In genomic region chr13:97646021-97646385, GRCm38 (mm10) we compare ENCODE assay signal across 10 mouse cellular contexts.
DNase-seq lines count a peak whose midpoint lies in the region.
"Had no signal": no experiment of that assay in that cellular context is flagged by ENCODE, and none has a peak within 500 bp of the region (broad histone marks: within the 10 kb centered on the region; RNA-seq: fewer than 3 reads in every experiment).

No protein-coding gene starts in this region.

- DNase-seq in adrenal gland, adult (ENCODE audit: inconsistent age in 2 of 2, low spot score in 1 of 2): peak; percentile 36 to 78
- no peak for DNase-seq in adrenal gland, postnatal 4 days (ENCODE audit: low spot score in 2 of 2)
- peak; percentile 44 for DNase-seq in kidney, adult 18-20 months
- DNase-seq in kidney, adult 9 months: no peak
- DNase-seq in testis, postnatal 10 days (ENCODE audit: low spot score): peak; percentile 36
- DNase-seq in testis, postnatal 14 days (ENCODE audit: low spot score): no peak
- no peak for DNase-seq in thymus, postnatal 36 days
- no peak for DNase-seq in retina, postnatal 1 day
- DNase-seq: cerebellum, adult 8-10 months; thymus, postnatal 25 days had no signal

Comparison
In these comparisons a context has a peak if more than half of its experiments do, and no peak if none do; other contexts are left out.
1. DNase-seq: peak in adrenal gland, adult (2 of 2), kidney, adult 18-20 months (single experiment) and testis, postnatal 10 days (single experiment); none in adrenal gland, postnatal 4 days (0 of 2), kidney, adult 9 months (single experiment), testis, postnatal 14 days (single experiment), thymus, postnatal 36 days (0 of 2) and retina, postnatal 1 day (single experiment).